Mouse (Mus musculus) T-cell, adult 2 months (primary cell): ENCODE measurements around the gene Magi3.
A peak's percentile ranks its signal among the peaks of the same experiment; 100 is the strongest.

Source experiments
- DNase-seq: peaks from one replicate; pipeline ENCODE4 v3.0.0; 2022; ENCODE audit warnings: low spot score

Gene Magi3

DNA sequence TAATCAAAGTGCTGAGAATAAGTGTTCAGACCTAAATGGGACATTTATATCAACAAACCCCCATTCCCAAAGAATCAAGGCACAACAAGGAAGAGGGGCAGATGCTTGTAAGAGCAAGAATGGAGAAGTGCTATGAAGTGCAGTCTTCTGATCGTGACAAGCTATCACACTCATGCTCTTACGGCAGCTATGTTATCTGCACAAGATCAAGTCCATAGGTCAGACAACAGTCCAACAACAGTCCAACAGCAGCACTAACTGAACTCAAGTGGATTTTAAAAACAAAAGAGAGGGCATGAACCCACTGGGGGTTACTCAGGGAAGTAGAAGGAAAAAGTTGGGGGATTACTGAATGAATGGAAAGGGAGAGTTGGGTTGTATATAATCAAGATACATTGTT lies 30.4 kb downstream of the Magi3 start:
- DNase-seq: no peak

DNA sequence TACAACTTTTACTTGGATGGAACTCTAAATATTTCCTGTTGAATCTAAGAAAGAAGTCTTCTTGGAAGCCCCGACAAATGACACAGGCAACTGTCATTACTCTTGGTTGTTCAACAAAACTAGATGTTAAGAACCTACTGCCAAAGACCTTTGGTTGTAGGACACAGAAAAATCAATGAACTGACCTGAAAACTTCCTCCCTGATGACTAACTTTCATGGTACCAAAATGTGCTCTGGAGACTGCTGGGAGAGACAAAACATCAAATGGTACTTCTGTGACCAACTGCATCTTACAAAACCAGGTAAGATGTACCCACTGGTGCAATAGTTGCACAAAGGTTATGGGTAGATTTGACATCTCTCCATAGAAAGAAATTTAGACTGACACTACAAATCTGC lies 30.9 kb downstream of the Magi3 start:
- no peak for DNase-seq

DNA sequence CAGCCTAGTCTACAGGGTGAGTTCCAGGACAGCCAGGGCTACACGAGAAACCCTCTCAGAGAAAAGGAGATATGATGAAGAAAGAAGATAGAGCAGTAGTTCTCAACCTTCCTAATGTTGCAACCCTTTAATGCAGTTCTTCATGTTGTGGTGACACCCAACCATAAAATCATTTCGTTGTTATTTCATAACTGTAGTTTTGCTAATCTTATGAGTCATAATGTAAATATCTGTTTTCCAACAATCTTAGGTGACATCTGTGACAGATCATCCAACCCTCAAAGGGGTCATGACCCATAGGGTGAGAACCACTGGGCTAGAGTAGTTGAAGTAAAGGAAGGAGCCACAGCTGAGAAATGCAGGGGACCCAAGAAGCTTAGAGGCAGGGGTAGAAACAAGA lies 35.9 kb downstream of the Magi3 start:
- DNase-seq: no peak

DNA sequence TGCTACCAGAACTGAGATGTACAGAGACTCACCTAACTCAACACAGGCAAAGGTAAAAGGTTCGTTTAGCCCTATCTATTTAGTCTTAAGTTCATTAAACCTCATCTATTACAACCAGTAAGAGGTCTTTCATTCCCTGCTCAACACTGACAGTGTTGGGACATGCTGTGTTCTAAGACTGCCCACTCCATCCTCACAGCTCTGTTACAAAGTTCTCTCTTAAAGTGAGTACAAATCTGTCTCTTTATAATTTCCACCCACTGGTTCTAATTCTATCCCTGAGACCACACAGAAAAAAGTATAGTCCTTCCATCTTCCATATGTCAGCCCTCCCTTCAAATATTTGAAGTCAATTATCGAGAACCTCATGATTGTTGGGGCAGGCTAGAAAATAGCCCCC lies 36.5 kb downstream of the Magi3 start:
- no peak for DNase-seq

DNA sequence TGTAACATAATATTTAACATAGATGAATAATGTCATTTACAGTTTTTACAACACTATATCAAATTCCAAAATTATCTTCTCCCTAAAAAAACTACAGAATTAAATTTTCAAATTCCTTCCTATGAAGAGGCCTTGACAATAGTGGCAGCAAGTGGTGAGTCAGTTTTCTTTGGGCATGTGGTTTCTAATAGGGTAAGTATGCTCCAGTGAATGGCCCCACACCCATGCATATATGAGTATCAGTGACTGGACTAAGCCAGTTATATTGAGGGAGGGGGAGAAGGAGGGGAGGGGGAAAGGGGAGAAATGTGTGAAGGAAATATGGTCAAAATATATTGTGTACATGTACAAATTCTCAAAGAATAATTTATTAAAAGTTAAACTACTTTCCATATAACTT lies 37.5 kb downstream of the Magi3 start:
- no peak for DNase-seq

DNA sequence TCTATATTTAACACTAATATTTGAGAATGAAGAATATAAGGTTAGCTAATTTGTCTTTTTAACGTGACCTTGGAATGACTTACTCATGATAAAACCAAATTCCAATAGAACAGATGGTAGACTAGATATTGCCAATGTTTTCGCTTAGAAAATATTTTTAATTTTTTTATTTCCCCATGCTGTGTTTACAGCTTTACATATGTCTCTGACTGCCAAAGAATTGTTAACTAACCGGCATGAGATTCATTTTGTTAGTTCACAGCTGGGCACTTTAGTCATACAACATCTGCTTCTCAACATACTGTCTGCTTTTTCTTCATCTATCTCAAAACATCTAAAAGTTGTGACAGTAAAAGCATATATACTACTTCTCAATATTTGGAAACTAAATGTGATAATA lies 58.8 kb downstream of the Magi3 start:
- no peak for DNase-seq

DNA sequence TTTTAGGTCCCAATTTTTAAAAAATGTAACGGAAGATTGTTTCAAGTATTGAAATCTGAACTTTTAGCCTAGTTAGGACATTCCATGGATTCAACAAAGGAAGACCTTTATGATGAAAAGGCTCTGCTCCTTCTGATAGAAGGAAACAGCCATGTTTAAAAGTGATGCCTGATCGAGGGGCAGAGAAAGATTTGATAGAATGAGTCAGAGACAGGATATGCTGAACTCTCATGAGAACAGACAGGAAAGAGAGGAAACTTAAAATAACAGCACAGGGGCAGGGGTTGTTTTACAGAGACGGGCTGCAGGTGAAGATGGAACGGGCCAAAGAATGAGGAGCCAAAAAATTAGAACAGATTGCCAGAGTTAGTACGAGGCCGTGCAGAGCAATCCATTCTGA lies 59.6 kb downstream of the Magi3 start:
- DNase-seq: no peak

DNA sequence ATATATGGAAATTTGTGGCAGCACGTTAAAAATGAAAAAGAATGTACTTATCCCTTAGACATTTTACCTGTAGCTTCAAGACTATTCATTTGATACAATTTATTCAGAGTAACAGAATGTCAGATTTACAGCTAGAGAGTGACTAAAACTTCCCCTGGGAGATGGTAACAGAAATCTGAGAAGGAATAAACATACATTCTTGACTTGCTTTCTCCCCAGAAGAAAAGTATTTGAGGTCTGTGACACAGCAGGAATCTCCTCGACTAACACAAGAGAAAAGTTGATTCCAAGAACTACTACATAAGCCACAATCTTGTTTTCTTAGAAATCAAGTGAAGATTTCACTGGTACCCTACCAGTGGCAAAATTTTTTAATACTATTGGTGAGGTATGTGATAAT lies 70.0 kb downstream of the Magi3 start:
- DNase-seq: no peak

DNA sequence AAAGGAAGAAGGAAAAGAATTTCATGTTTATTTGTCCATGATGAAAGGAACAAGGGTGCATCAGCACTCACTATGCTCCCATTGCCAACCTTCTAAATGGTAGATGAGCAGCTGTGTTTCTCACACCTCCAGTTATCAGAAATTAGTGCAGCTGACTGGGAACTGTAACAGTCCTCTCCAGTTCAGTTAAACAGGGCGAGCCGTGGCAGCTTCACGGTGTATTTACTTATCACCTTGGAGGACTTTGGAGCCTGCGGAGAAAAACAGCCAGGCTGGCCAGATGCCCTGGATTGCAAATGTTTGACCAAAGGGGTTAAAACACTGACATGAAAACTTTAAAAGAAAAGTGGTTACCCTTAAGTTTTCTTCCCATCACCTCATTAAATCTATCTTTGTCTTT lies 77.8 kb downstream of the Magi3 start:
- no peak for DNase-seq

DNA sequence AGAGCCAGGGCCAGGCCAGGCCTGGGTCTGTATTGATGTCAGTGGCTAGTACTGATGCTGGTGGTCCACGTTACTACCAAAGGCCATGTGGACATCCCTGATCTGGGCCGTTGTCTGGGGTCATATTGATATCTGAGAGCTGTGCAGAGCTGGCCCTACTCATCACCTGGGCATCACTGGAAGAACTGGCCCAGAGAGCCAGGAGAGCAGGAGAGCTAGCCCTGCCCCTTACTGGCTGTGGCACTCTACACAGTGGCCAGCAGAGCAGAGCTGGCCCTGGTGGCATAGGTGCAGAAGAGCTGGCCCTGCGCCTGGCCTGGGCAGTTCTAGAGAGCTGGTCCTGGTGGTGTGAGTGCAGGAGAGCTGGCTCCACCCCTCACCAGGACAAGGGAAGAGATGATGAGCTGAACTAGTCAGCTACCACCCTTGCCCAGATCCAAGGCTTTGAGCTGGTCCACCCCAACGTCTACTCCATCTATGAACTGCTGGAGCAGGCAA lies 81.2 kb downstream of the Magi3 start:
- DNase-seq: no peak

DNA sequence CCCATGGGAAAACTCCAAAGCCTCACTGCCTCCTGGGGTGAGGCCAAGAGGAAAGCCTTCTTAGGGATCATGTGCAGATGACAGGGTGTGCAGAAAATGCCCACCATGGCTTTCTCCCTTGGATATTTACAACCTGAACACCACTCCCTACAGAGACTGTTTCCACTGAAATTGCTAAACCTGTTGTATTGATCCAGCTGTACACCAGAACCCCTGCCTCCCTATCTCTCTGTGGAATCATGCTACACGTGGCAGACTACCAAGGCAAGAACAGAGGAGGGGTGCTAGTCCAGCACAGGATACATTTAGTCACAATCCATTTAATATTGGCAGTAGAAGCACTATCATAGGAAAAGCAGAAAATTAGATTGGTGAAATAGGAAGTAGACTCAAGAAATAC lies 94.5 kb downstream of the Magi3 start:
- DNase-seq: no peak

DNA sequence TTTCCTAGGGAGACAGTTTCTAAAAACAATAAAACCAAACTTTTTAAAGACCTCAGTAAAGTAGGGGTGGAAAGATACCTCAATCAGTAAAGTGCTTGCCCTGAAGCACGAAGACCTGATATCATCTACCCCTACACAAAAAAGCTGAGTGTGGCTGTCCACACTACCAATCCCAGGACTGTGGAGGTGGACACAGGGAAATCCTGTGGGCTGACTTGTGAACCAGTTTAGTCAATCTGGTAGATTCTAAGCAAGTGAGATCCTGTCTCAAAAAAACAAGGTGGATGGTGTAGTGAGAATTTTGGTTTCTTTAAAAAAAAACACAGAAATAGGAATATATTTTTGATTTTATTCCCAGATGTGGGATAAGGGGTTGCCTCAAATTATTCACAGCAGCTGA lies 96.3 kb downstream of the Magi3 start:
- no peak for DNase-seq

DNA sequence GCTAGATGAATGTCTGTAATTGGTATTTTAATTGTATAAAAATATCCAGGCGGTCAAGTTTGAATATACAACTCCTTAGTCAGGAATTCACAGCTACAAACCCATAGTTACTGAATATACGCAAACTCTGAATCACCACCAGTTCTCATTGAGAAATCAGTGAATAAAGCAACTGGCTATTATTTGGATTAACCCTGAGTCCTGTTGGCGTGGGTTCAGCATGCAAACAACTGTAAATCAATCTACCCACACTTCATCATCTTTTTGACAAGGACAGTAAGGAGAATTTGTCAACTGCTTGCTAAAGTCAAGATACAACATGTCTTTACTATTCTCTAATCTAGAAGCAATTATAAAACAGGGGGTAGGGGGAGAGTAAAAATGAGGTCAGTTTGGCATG lies 110.7 kb downstream of the Magi3 start:
- no peak for DNase-seq

DNA sequence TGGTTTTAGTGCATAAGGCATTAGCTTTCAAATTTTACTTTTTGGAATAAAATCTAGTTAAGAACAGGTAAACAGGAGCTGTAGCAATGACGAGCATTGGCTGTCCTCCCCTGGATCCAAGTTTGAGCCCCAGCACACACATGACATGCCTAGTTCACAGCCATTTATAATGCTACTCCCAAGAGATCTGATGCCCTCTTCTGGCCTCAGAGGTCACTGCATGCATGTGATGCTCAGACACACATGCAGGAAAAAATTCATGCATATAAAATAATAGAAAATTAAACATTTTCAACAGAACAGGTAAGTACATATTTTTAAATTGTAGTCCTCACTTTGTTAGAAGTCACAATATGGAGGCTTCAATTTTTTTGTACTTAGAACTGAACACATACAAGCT lies 115.2 kb downstream of the Magi3 start:
- DNase-seq: peak; percentile 50

DNA sequence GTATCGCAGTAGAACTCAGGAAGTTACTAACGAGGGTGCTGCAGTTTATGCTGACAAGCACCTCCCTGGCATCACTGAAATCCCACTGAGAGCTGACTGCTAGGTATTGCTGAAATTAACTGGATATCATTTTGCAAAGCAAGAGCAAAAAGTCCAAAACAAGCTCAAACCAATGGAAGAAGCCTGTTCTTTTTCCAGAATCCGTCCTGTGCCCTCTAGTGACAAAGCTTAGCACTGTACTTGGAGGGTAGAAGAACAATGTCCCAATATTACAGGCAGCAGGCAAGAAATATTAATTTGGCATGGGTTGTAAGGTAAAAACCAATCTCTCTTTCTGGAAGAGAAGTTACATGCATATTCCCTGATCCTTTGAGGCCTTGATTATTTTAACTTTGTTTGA lies 118.5 kb downstream of the Magi3 start:
- DNase-seq: no peak

DNA sequence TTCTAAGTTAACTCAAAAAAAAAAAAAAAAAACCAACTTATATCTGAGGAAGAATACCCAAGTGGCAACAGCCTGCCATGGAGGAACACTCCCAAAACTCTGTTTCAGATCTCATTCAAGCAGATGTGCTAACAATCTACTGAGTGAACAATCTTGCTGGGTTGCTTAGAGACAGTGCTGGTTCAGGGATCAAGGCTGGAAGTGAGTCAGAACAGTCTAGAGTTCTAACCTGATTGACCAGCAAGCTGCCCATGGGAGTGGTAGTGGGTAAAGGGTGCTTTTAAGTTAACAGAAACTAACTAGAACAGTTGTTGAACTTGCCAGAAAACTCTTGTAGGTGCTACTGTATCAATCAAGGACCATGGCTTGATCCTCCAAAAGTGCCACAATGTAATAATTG lies 118.9 kb downstream of the Magi3 start:
- no peak for DNase-seq

DNA sequence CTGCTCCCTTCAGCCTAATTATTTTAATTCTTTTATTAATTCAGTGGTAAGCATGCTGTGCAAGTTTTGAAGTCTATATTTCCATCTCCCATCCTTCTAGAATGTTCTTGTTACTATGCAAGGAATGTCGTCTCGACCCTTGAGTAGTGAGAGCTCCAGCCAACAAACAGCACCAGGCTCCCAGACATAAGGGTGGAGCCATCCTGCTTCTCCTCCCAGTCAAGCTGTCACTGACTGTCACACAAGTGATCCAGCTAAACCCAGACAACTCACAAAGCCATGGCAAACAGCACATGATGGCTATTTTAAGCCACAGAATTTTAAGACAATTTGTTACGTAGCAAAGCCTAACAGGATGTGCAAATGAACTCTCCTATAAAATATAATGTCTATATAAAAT lies 124.2 kb downstream of the Magi3 start:
- no peak for DNase-seq

DNA sequence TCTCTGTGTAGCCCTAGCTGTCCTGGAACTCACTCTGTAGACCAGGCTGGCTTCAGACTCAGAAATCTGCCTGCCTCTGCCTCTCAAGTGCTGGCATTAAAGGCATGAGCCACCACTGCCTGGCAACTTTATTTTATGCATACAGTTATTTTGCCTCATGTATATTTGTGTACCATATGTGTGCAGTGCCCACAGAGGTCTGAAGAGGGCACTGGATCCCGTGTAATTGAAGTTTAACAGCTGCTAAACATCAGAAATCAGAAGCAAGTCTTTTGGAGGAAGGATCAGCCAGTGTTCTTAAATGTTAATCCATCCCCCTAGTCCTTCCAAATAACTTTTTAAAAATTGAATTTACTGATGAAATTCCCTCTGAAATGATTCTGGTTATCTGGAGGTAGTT lies 125.5 kb downstream of the Magi3 start:
- DNase-seq: no peak

DNA sequence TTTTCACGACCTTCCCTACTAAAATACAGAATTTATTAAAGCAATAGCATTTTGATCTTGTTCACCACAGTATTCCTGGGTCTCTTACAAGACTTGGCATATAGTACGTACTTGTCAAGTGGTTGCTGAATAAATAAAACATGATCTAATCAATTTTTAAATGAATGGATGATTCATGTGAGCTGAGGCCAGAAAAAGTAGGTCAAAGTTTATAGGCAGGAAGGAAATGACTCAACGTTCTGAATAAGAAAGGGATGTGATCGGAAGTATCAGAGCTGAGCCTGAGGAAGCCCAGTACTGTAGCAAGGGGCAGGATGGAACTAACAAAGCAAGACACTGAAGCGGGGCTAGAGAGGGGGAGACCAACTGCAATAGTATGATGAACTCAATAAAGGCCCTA lies 127.4 kb downstream of the Magi3 start:
- no peak for DNase-seq

DNA sequence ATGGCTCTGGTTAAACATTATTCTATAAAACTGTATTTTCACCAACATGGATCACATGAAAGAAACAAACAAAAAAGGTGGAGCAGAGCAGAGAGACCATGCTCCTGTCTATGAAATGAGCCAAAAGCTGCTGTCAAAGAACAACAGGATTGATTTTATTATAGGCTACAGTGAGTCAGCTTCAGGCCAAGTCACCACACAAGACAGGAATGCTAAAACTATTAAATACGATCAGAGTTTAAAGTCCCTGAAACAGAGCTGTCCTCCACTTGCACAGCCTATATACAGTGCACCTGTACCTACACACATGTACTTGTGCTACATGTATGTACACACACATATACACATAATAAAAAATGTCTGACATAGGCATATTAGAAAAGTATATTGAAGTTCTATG lies 138.1 kb downstream of the Magi3 start:
- DNase-seq: no peak

DNA sequence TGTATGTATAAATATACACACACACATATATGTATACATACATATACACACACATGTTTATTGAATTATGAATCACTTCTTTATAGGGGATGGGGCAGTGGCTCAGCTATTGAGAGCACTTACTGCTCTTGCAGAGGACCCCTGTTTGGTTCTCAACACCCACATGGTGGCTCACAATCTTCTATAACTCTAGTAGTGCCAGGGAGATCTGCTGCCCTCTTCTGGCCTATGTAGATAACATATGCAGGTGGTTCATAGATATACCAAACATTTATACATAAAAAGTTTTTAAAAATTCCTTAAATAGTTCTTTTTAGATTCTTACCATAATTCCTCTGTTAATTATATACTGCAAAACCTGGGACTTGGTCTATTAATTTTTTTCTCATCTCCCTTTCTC lies 141.4 kb downstream of the Magi3 start:
- DNase-seq: no peak

DNA sequence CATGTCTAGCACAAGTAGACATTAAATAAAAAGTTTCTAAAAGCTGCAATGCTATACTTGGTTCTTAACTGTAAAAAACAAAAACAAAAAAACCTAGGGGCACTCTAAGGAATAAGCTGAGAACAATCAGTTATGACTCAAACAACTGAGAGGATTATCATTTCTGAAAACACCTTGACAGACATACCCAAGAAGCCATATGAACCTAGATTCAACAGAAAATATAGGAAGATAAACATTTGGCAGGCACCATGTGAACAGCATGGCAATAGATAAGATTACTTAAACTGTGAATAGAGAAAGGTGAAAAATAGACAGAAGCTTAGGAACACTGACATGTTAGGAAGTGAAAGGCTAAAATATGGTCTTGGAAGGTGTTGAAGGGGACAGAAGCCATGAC lies 150.8 kb downstream of the Magi3 start:
- DNase-seq: no peak

DNA sequence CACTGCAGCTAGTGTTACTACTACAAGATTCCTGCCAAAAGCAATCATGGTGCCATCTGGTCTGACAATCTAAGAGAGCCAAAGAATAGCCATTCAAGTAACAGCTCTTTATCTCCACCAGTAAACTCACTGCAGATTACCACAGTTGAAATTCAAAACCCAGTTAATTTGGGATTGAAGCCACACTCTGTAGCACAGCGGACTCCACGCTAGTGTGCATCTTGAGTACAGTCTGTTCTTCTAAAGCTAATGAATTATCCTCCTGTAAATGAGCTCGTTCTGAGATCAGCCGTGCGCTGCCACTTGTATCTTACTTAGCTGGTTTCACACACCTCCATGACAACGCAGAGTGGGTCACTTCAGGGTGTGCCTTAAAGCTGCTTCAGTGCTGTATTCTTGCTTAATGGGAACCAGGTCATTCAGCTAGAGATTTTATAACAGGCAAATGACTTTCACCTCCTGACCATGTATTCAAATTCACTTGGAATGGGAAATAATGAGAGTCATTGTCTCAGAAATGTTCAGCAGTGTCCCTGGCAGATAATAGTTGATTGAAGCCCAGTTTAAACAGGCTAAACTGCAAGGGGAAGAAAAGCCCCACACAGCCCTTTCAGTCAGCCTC lies 161.1 kb downstream of the Magi3 start:
- no peak for DNase-seq

DNA sequence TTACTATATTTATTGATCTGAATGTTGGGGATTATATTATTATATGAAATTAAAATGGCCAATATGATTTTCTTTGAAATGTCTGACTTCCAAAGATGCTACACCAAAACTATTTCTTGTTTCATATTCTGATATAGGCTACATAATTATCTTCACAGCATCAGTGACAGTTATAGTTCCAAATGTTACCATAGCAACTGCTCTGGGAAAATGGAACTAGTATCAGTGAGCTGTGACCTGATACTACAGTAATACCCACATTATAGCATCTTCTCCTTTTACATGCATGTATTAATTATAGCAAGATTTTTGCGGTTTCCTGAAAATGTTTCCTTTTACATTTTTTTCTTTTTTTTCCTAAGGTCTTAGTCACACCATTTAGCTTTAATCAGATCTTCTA lies 187.4 kb downstream of the Magi3 start:
- DNase-seq: no peak

DNA sequence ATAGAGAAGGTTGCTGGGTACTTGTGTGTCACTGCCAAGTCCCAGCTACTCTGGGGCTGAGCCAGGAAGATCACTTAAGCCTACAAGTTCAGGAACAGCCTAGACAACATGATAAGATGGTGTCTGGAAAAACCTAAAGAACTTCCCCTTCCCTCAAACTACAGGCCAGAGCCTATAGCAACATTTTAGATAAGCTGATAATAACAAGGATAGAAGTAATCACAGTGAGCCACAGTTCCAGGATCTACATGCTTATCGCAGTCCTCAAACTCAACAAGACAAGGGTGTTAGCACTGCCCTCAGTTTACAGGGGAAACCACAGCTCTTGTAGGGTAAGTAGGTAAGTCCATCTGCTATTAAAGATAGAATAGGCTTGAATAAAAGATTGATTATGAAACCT lies 188.1 kb downstream of the Magi3 start:
- no peak for DNase-seq
